Mouse (Mus musculus) right cerebral cortex, postnatal 14 days (tissue): ENCODE results near the gene Fbxo36.

ENCODE experiments used
- DNase-seq: peaks from one replicate; pipeline ENCODE4 v3.0.0; 2022

Fbxo36 gene

GRCm38 (mm10) chr1:84860360-84861254 is 21.0 kb downstream of the Fbxo36 start:
- DNase-seq: no peak

DNA sequence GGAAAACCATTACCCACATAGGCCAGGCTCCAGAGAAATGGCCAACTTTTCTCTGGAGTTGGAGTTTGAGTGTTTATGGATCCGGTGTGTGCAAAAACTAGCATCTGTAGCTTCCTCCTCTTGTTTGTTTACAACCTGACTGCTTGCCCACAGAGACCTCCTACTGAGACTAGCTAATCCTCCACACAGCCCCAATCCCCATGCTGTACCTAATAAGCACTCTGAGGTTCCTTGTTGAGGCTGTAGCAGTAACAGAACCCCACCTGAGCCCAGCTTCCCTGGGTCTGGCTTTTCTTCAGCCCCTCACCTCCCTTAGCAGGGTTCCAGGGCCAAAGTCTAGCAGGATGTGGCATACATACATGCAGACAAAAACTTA is 21.6 kb downstream of the Fbxo36 start:
- no peak for DNase-seq

- DNase-seq: no peak
Observed at GRCm38 (mm10) chr1:84864645-84865044, 25.0 kb downstream of the Fbxo36 start.

- no peak for DNase-seq
Observed at GRCm38 (mm10) chr1:84866231-84866630, 26.6 kb downstream of the Fbxo36 start.

GRCm38 (mm10) chr1:84866706-84867230 is 27.1 kb downstream of the Fbxo36 start:
- DNase-seq: no peak

GRCm38 (mm10) chr1:84868311-84868710 is 28.7 kb downstream of the Fbxo36 start:
- no peak for DNase-seq

- no peak for DNase-seq
Observed at GRCm38 (mm10) chr1:84868841-84869240, 29.2 kb downstream of the Fbxo36 start.

DNA sequence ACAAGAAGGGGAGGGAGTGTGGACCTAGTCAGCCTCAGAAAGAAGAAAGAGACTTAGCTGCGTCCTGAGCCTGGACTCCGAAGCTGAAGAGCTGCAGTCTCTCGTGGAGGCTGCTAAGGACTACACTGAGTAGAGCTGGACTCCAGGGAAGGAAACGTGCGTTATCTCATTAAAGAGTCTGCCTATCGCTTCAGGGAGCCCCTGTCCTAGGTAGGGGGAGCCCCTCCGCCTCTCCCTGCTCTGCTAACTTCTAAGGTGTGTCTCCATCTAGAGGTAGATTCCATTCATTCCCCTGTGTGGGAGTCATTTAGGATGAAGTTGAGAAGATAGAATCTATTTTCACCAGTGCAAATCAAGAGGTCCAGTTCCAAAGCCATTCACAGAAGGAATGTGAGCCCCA is 29.9 kb downstream of the Fbxo36 start:
- DNase-seq: no peak

DNA sequence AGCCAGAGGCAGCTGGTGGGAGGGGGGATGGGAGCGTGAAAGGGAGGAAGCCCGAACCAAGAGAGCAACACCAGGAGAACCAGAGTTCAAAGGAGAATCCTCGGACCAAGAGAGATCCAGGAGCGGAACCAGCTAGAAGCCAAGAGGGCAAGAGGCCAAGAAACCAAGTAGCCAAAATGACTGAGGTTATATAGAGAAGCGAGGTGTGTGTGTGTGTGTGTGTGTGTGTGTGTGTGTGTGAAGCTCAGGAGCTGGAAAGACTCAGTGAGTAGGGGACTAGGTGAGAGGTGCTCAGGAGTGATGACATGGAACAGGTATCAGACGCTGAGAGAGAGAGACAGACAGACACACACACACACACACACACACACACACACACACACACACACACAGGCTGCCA is 31.5 kb downstream of the Fbxo36 start:
- DNase-seq: no peak

DNA sequence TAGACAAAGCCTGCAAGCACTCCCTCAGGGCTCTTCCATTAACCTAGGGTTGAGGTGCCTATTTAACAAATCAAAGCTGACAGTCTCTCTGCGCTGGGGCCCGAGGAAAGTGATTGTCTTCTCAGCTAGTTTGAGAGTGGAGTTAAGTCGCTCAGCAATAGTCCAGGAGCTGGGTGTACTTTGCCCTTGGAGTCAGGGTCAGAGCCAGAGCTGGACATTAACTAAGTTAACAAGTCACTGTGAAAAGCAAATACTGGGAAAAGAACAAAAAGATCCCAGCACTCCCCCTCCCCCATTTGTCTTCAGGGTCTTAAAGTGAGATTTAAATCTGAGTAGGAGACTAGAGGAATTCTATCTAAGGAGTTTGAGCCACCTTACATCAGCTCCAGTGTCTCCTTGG is 32.5 kb downstream of the Fbxo36 start:
- no peak for DNase-seq

- no peak for DNase-seq
Observed at GRCm38 (mm10) chr1:84872939-84873338, 33.3 kb downstream of the Fbxo36 start.

- no peak for DNase-seq
Observed at GRCm38 (mm10) chr1:84877590-84877989, 37.9 kb downstream of the Fbxo36 start.

DNA sequence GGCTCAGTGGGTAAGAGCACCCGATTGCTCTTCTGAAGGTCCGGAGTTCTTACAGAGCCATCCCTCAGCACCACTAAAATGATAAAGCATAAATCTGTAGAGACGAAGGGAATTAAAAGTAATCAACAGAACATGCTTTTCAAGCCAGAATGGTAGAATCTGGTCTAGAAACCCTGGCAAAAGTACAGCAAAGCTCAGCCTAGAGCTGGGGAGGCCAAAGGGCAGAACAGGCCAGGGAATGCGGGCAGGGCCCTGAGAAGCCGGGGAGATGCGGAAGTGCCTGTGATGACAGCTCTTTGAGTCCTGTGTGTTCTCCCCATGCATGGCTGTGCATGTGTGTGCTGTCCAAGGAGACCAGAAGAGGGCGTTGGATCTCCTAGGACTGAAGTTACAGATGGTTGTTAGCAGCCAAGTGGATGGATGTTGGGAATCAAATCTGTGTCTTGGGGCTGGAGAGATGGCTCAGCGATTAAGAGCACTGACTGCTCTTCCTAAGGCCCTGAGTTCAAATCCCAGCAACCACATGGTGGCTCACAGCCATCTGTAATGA is 40.0 kb downstream of the Fbxo36 start:
- DNase-seq: no peak

GRCm38 (mm10) chr1:84881248-84882065 is 41.8 kb downstream of the Fbxo36 start:
- no peak for DNase-seq

GRCm38 (mm10) chr1:84882066-84882532 is 42.5 kb downstream of the Fbxo36 start:
- DNase-seq: no peak

DNA sequence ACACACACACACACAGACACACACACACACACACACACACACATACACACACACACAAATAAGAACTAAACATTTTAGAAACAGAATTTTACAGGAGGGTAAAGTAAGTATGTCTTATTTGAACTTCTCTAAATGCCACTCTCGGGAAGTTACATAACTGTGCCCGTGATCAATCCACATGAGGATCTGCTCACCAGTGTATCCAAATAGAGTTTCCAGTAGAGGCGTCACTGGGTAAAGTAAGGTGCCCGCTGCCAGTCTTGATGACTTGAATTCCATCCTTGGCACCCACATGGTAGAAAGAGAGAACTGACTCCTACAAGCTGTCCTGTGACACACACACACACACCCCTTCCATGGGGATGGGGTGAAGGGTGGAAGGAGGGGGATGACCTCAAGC is 43.3 kb downstream of the Fbxo36 start:
- no peak for DNase-seq

- DNase-seq: no peak
Observed at GRCm38 (mm10) chr1:84883889-84884288, 44.2 kb downstream of the Fbxo36 start.

- DNase-seq: no peak
Observed at GRCm38 (mm10) chr1:84885174-84885573, 45.5 kb downstream of the Fbxo36 start.

GRCm38 (mm10) chr1:84885921-84886320 is 46.3 kb downstream of the Fbxo36 start:
- DNase-seq: no peak

GRCm38 (mm10) chr1:84889330-84890004 is 49.8 kb downstream of the Fbxo36 start:
- DNase-seq: no peak

DNA sequence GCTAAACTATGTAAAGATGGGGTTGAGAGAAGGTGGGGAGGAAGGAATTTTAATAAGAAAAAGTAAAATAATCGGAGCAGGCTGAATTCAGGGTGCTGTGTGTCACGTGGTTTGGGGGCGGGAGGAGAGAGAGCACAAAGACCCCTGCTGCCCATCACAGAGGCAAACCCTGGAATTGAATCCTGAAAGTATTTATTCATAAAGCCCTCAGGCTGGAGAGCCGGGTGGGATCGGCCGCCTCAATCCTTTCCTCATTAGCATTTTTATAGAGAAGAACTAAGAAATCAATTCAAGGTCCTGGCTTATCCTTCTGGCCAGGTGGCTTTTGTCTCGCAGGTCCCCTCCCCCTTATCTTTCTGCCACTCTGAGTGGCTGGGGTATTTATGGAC is 50.4 kb downstream of the Fbxo36 start:
- no peak for DNase-seq

DNA sequence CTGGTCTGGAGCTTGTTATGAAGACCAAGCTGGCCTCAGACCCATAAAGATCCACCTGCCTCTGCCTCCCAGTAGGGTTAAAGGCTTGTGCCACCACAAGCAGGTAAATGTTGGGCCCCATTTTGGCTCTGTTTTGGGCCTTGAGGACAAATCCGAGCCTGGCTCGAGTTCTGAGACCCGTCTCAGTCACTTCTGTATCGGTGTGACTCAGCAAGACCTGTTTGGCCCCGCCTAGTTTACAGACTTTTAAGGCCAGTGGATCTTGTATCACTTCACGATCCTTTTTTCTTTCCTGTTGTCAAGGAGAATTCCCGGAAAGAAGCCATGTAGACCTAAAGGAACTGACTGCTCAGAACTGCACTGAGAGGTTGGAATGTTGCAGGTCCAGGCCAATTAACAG is 50.9 kb downstream of the Fbxo36 start:
- DNase-seq: no peak

DNA sequence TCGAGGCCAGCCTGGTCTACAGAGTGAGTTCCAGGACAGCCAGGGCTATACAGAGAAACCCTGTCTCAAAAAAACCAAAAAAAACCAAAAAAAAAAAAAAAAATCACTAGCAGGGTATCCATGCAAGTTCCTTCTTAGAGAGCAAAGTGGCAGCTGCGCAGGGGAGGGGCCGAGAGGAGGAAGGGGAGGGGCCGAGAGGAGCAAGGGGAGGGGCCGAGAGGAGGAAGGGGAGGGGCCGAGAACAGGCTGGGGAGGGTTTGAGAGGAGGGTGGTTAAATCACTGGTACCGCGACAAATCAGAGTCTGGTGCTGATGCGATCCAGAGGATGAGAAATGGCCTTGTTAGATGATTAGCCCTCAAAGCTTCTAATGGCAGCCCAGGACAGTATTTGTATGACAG is 52.1 kb downstream of the Fbxo36 start:
- DNase-seq: no peak
